Mouse (Mus musculus) lung, postnatal 36 days (tissue): Measurements from ENCODE around the gene Atp1a3.
"Not testable (repeated sequence)": the region's sequence is repeated elsewhere in the genome, so short reads cannot be mapped to it uniquely, and the experiment has no call there.

Experiments
- DNase-seq: peaks from one replicate; pipeline ENCODE4 v3.0.0; 2022; ENCODE audit warnings: mixed read lengths

Gene Atp1a3

GRCm38 (mm10) chr7:25005421-25006065 lies at the start of gene Atp1a3:
TSS of gene Atp1a3 (minus strand) at chr7:25005958.
- DNase-seq = no peak

- no peak for DNase-seq
Measured at GRCm38 (mm10) chr7:25052587-25052986, 46.8 kb upstream of the Atp1a3 start.

GRCm38 (mm10) chr7:25049295-25049930 lies 43.7 kb upstream of the Atp1a3 start:
- no peak for DNase-seq

- no peak for DNase-seq
Measured at GRCm38 (mm10) chr7:25047363-25047762, 41.6 kb upstream of the Atp1a3 start.

GRCm38 (mm10) chr7:25044599-25044998 lies 38.8 kb upstream of the Atp1a3 start:
- not testable (repeated sequence) for DNase-seq

GRCm38 (mm10) chr7:25041921-25042320 lies 36.2 kb upstream of the Atp1a3 start:
- no peak for DNase-seq

- DNase-seq = peak; percentile 71
Measured at GRCm38 (mm10) chr7:25035916-25036315, 30.2 kb upstream of the Atp1a3 start.

GRCm38 (mm10) chr7:25034796-25035195 lies 29.0 kb upstream of the Atp1a3 start:
- DNase-seq = no peak

GRCm38 (mm10) chr7:25031528-25031927 lies 25.8 kb upstream of the Atp1a3 start:
- DNase-seq = no peak

- peak; percentile 84 for DNase-seq
Measured at GRCm38 (mm10) chr7:25030032-25030753, 24.4 kb upstream of the Atp1a3 start.

- no peak for DNase-seq
Measured at GRCm38 (mm10) chr7:25026452-25026851, 20.7 kb upstream of the Atp1a3 start.

GRCm38 (mm10) chr7:25025855-25026439 lies 20.2 kb upstream of the Atp1a3 start:
- peak; percentile 29 for DNase-seq

GRCm38 (mm10) chr7:25011592-25011991 lies 5.8 kb upstream of the Atp1a3 start:
- no peak for DNase-seq

GRCm38 (mm10) chr7:25010090-25010913 lies 4.5 kb upstream of the Atp1a3 start:
- DNase-seq = peak; percentile 27

- no peak for DNase-seq
Measured at GRCm38 (mm10) chr7:25009099-25009700, 3.4 kb upstream of the Atp1a3 start.

- peak; percentile 48 for DNase-seq
Measured at GRCm38 (mm10) chr7:25008635-25009034, 2.9 kb upstream of the Atp1a3 start.

- no peak for DNase-seq
Measured at GRCm38 (mm10) chr7:25007609-25008374, 2.0 kb upstream of the Atp1a3 start.

- peak; percentile 78 for DNase-seq
Measured at GRCm38 (mm10) chr7:25006586-25007364, 1.0 kb upstream of the Atp1a3 start.

GRCm38 (mm10) chr7:25006171-25006570 lies 413 bp upstream of the Atp1a3 start:
- DNase-seq = no peak

- DNase-seq = no peak
Measured at GRCm38 (mm10) chr7:25004806-25005205, 952 bp downstream of the Atp1a3 start.
